Mouse (Mus musculus) liver, postnatal 0 days (tissue): Measurements from ENCODE around the gene Rrp8.
"Not testable (repeated sequence)": the region's sequence is repeated elsewhere in the genome, so short reads cannot be mapped to it uniquely, and the experiment has no call there.

ENCODE experiments used
- CTCF ChIP-seq: sonication (generic); IDR thresholded peaks from 2 replicates; pipeline ENCODE4 v1.5.1; 2016; ENCODE audit warnings: antibody characterized with exemption, low read depth
- EP300 ChIP-seq: IDR thresholded peaks from 2 replicates; pipeline ENCODE4 v1.6.1; 2016; ENCODE audit warnings: antibody characterized with exemption, low read depth, mild to moderate bottlenecking

GRCm38 (mm10) chr7:105735464-105735863, 1.7 kb downstream of the Rrp8 start:
- TF ChIP-seq CTCF, EP300: not testable (repeated sequence)
